Mouse (Mus musculus): ENCODE measurements at regions not wholly inside any gene's neighbourhood (a gene's known extent, or its start where the extent isn't known, plus 50 kb on each side); places are given as distances from the start of the nearest gene placed in this dataset.

DNA sequence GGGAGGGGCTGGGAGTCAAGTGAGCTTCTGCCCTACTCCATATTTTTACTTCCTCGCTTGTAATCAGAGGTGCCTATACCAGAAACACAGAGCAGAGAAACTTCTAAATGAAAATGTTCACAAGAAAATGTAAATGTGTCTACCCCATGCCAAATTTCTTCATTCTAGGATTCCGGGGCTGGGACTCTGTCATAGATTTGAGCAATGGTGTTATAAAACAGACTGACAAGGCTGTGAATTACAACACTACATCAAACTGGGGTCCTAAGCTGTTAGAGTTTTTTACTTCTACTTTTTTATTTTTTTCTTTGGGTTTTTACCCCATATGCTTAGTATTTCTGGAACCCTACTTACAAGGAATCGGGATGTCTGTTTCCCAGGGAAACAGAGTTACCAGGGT is 623.8 kb upstream of the Tmpo start:
- WGBS: 69% methylated on average over 3 of the region's 3 CpGs
- no peak for DNase-seq (ENCODE audit: low read depth, low spot score)
